Comparison of ENCODE assay signal across 8 mouse cellular contexts in the genomic region with DNA sequence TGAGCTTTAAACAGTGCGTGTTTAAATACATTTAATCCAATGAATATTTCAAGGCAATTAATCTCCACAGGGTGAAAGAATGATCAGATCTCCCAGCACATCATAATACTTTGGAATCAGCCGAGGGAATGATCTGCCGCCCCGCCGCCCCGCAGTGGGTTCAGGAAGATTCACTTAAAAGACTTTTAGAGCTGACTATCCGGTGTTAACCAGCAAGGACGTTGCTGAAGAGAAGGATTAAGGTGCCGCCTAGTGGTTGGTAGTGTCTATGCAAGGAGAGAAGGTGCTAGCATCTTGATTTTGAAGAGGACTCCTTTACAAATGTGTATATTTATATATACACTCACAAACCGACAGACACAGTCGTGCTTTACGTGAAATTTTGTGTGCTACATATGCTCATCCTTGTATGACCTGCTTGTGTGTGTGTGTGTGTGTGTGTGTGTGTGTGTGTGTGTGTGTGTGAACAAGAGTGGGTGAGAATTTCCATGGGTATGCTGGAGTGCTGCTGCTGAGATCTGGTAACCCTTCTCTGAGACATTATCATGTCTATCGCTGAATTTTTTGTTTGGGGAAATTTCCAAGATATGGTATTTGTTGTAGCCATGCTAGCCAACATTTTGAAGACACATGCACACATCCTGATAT. TPM values are rescaled to one million over a fixed set of nuclear protein-coding genes. Genes with fewer than 3 reads are reported as not detected.
A peak's percentile ranks its signal among the peaks of the same experiment; 100 is the strongest.
DNase-seq lines count a peak whose midpoint lies in the region; ATAC-seq and TF ChIP-seq lines count a peak whose summit lies in the region.

No protein-coding gene starts in this region.

- H3K4me2 ChIP-seq in embryonic facial prominence, embryonic 14.5 days (ENCODE audit: low read depth, low read length) = peak overlapping the region; percentile 35
- H3K4me2 ChIP-seq in heart, embryonic 11.5 days = peak overlapping the region; percentile 36
- H3K4me2 ChIP-seq in kidney, embryonic 15.5 days = peak overlapping the region; percentile 54
- peak overlapping the region; percentile 14; the same call in 1 of the 2 replicates for H3K4me2 ChIP-seq in limb, embryonic 14.5 days (replicated peaks; ENCODE audit: low read depth, low read length, severe bottlenecking)
- peak overlapping the region; percentile 34 for H3K4me2 ChIP-seq in midbrain, postnatal 0 days (ENCODE audit: low read depth, low read length, poor library complexity, severe bottlenecking)
- peak overlapping the region; percentile 48 for H3K4me2 ChIP-seq in stomach, embryonic 16.5 days (ENCODE audit: low read depth, low read length)

- peak; percentile 45 to 51 for DNase-seq in B cell, adult 2 months
- DNase-seq in embryonic facial prominence, embryonic 14.5 days (ENCODE audit: low spot score) = peak; percentile 91
- peak; percentile 92 for DNase-seq in limb, embryonic 14.5 days (ENCODE audit: low spot score)
- peak; percentile 93 for DNase-seq in midbrain, postnatal 0 days (ENCODE audit: low spot score)

- peak; percentile 81 for ATAC-seq in embryonic facial prominence, embryonic 14.5 days (ENCODE audit: low read depth)
- no peak for ATAC-seq in heart, embryonic 11.5 days (replicated peaks; ENCODE audit: insufficient number of reproducible peaks, low FRiP score, low TSS enrichment)
- ATAC-seq in kidney, embryonic 15.5 days (replicated peaks; ENCODE audit: low FRiP score) = peak; percentile 82
- ATAC-seq in limb, embryonic 14.5 days (ENCODE audit: low FRiP score, low read depth) = peak; percentile 53; the same call in 1 of the 2 replicates
- ATAC-seq in midbrain, postnatal 0 days (ENCODE audit: low FRiP score) = peak; percentile 76
- no peak; the same call in 1 of the 2 replicates for ATAC-seq in stomach, embryonic 16.5 days (ENCODE audit: insufficient read depth, low FRiP score)

- 9% methylated on average over 13 of the region's 13 CpGs for WGBS in bone marrow, adult 2 months
- 4% methylated on average over 13 of the region's 13 CpGs for WGBS in embryonic facial prominence, embryonic 14.5 days
- 6% methylated on average over 13 of the region's 13 CpGs for WGBS in heart, embryonic 11.5 days (ENCODE audit: insufficient replicate concordance)
- WGBS in kidney, embryonic 15.5 days = 4% methylated on average over 13 of the region's 13 CpGs
- 4% methylated on average over 13 of the region's 13 CpGs for WGBS in limb, embryonic 14.5 days
- WGBS in midbrain, postnatal 0 days = 4% methylated on average over 13 of the region's 13 CpGs
- WGBS in stomach, embryonic 16.5 days = 4% methylated on average over 13 of the region's 13 CpGs

- TF ChIP-seq POLR2A in bone marrow, adult 2 months (IDR thresholded peaks at IDR 0.05; ENCODE audit: borderline replicate concordance, control insufficient read depth, low read depth, low read length) = no peak
- no peak for TF ChIP-seq POLR2A in limb, embryonic 14.5 days (IDR thresholded peaks at IDR 0.05; ENCODE audit: borderline replicate concordance, extremely low read depth, insufficient read depth, insufficient read length)

- 0 out of 2 replicates have a peak, but pooled peaks have one; percentile 1 for TF ChIP-seq CTCF in bone marrow, adult 2 months (IDR thresholded peaks at IDR 0.05; ENCODE audit: control insufficient read depth, insufficient read depth, low read length)
- peak; percentile 97 for TF ChIP-seq CTCF in midbrain, postnatal 0 days (IDR thresholded peaks at IDR 0.05)

- H3K27me3 ChIP-seq in embryonic facial prominence, embryonic 14.5 days (replicated peaks; ENCODE audit: control insufficient read depth, insufficient read depth, low read length) = no peaks in the 10 kb centered on the region; the same call in 1 of the 2 replicates
- H3K27me3 ChIP-seq in heart, embryonic 11.5 days (ENCODE audit: control insufficient read depth, insufficient read depth, low read length) = no peaks in the 10 kb centered on the region
- peaks cover 3% of the 10 kb centered on the region; the same call in 1 of the 2 replicates for H3K27me3 ChIP-seq in kidney, embryonic 15.5 days
- H3K27me3 ChIP-seq in limb, embryonic 14.5 days (ENCODE audit: control insufficient read depth, insufficient read depth, low read length) = no peaks in the 10 kb centered on the region
- H3K27me3 ChIP-seq in midbrain, postnatal 0 days (ENCODE audit: insufficient read depth, low read length) = no peaks in the 10 kb centered on the region
- no peaks in the 10 kb centered on the region for H3K27me3 ChIP-seq in stomach, embryonic 16.5 days (ENCODE audit: control insufficient read depth, insufficient read depth, low read length)

- no peaks in the 10 kb centered on the region for H3K9me3 ChIP-seq in embryonic facial prominence, embryonic 14.5 days (ENCODE audit: control insufficient read depth, low read length)
- H3K9me3 ChIP-seq in heart, embryonic 11.5 days (replicated peaks; ENCODE audit: control insufficient read depth, low read length) = no peaks in the 10 kb centered on the region
- H3K9me3 ChIP-seq in kidney, embryonic 15.5 days (replicated peaks) = no peaks in the 10 kb centered on the region; the same call in 1 of the 2 replicates
- no peaks in the 10 kb centered on the region for H3K9me3 ChIP-seq in limb, embryonic 14.5 days (ENCODE audit: control insufficient read depth, low read length)
- no peaks in the 10 kb centered on the region for H3K9me3 ChIP-seq in midbrain, postnatal 0 days (ENCODE audit: low read length)
- no peaks in the 10 kb centered on the region for H3K9me3 ChIP-seq in stomach, embryonic 16.5 days (replicated peaks; ENCODE audit: control insufficient read depth, low read length)

- no peaks in the 10 kb centered on the region for H3K4me1 ChIP-seq in bone marrow, adult 2 months (ENCODE audit: control insufficient read depth, insufficient read depth, low read length)
- no peaks in the 10 kb centered on the region for H3K4me1 ChIP-seq in embryonic facial prominence, embryonic 14.5 days (ENCODE audit: control insufficient read depth, insufficient read depth, low read length)
- no peaks in the 10 kb centered on the region for H3K4me1 ChIP-seq in heart, embryonic 11.5 days (ENCODE audit: control insufficient read depth, insufficient read depth, low read length)
- H3K4me1 ChIP-seq in kidney, embryonic 15.5 days = peaks cover 9% of the 10 kb centered on the region
- H3K4me1 ChIP-seq in limb, embryonic 14.5 days (ENCODE audit: control insufficient read depth, insufficient read depth, low read length) = no peaks in the 10 kb centered on the region
- no peaks in the 10 kb centered on the region for H3K4me1 ChIP-seq in midbrain, postnatal 0 days (ENCODE audit: insufficient read depth, low read length)
- peaks cover 8% of the 10 kb centered on the region; the same call in 1 of the 2 replicates for H3K4me1 ChIP-seq in stomach, embryonic 16.5 days (ENCODE audit: control insufficient read depth, insufficient read depth, low read length)

- H3K27ac ChIP-seq in bone marrow, adult 2 months (ENCODE audit: control insufficient read depth, insufficient read depth, low read depth, low read length, poor library complexity) = no peak overlapping the region
- H3K27ac ChIP-seq in embryonic facial prominence, embryonic 14.5 days (replicated peaks; ENCODE audit: low read depth, low read length) = no peak overlapping the region
- H3K27ac ChIP-seq in heart, embryonic 11.5 days (ENCODE audit: low read depth, low read length) = no peak overlapping the region
- no peak overlapping the region for H3K27ac ChIP-seq in kidney, embryonic 15.5 days
- no peak overlapping the region for H3K27ac ChIP-seq in limb, embryonic 14.5 days (replicated peaks; ENCODE audit: low read depth, low read length)
- H3K27ac ChIP-seq in midbrain, postnatal 0 days (ENCODE audit: low read depth, low read length) = no peak overlapping the region
- H3K27ac ChIP-seq in stomach, embryonic 16.5 days (ENCODE audit: low read length) = no peak overlapping the region

- no peaks in the 10 kb centered on the region for H3K36me3 ChIP-seq in embryonic facial prominence, embryonic 14.5 days (ENCODE audit: control insufficient read depth, insufficient read depth, low read length)
- H3K36me3 ChIP-seq in heart, embryonic 11.5 days (ENCODE audit: control insufficient read depth, insufficient read depth, low read length) = no peaks in the 10 kb centered on the region
- H3K36me3 ChIP-seq in kidney, embryonic 15.5 days = no peaks in the 10 kb centered on the region
- H3K36me3 ChIP-seq in limb, embryonic 14.5 days (ENCODE audit: control insufficient read depth, insufficient read depth, low read length) = no peaks in the 10 kb centered on the region
- no peaks in the 10 kb centered on the region for H3K36me3 ChIP-seq in midbrain, postnatal 0 days (ENCODE audit: insufficient read depth, low read length)
- H3K36me3 ChIP-seq in stomach, embryonic 16.5 days (ENCODE audit: control insufficient read depth, insufficient read depth, low read length) = no peaks in the 10 kb centered on the region

- H3K4me3 ChIP-seq in bone marrow, adult 2 months (replicated peaks; ENCODE audit: control insufficient read depth, low read depth, low read length) = no peak overlapping the region
- H3K4me3 ChIP-seq in embryonic facial prominence, embryonic 14.5 days (ENCODE audit: low read depth, low read length) = 0 out of 2 replicates have a peak overlapping the region, but pooled peaks have one; percentile 6
- H3K4me3 ChIP-seq in heart, embryonic 11.5 days (ENCODE audit: low read depth, low read length) = no peak overlapping the region
- peak overlapping the region; percentile 22 for H3K4me3 ChIP-seq in kidney, embryonic 15.5 days (replicated peaks)
- no peak overlapping the region for H3K4me3 ChIP-seq in limb, embryonic 14.5 days (replicated peaks; ENCODE audit: low read length)
- H3K4me3 ChIP-seq in midbrain, postnatal 0 days (ENCODE audit: low read depth, low read length) = no peak overlapping the region
- H3K4me3 ChIP-seq in stomach, embryonic 16.5 days (replicated peaks; ENCODE audit: low read length) = peak overlapping the region; percentile 17; the same call in 1 of the 2 replicates

- H3K9ac ChIP-seq in embryonic facial prominence, embryonic 14.5 days (ENCODE audit: low read depth, low read length) = 0 out of 2 replicates have a peak overlapping the region, but pooled peaks have one; percentile 20
- H3K9ac ChIP-seq in heart, embryonic 11.5 days (ENCODE audit: low read depth, low read length) = no peak overlapping the region
- H3K9ac ChIP-seq in kidney, embryonic 15.5 days = no peak overlapping the region
- H3K9ac ChIP-seq in limb, embryonic 14.5 days (ENCODE audit: low read depth, low read length, severe bottlenecking) = no peak overlapping the region
- H3K9ac ChIP-seq in midbrain, postnatal 0 days (replicated peaks; ENCODE audit: low read length, poor library complexity, severe bottlenecking) = no peak overlapping the region
- no peak overlapping the region for H3K9ac ChIP-seq in stomach, embryonic 16.5 days (ENCODE audit: low read length)

RNA-seq across cellular contexts. Expression of a gene that starts 24.7 kb away (rescaled TPM):
- polyA plus RNA-seq in bone marrow, adult 2 months (2011; ENCODE audit: insufficient read depth, insufficient read length, low replicate concordance, missing spikeins) = 28.1 and 49.2 TPM in 2 replicates
- polyA plus RNA-seq in embryonic facial prominence, embryonic 14.5 days (2014; fragmentation: Nextera tagmentation; extraction: Ambion mirVana) = 201 and 226 TPM in 2 replicates
- 142 and 175 TPM in 2 replicates for polyA plus RNA-seq in heart, embryonic 11.5 days (2014; fragmentation: Nextera tagmentation; extraction: Ambion mirVana)
- 171 and 180 TPM in 2 replicates for polyA plus RNA-seq in kidney, embryonic 15.5 days (2015; fragmentation: Nextera tagmentation; extraction: Ambion mirVana)
- 107 and 139 TPM in 2 replicates for polyA plus RNA-seq in limb, embryonic 14.5 days (2012; rRNA removed)
- 211 and 214 TPM in 2 replicates for polyA plus RNA-seq in limb, embryonic 14.5 days (2014; fragmentation: Nextera tagmentation; extraction: Ambion mirVana)
- total RNA-seq in midbrain, postnatal 0 days (2014; rRNA removed) = 67.5 and 85.5 TPM in 2 replicates
- 93.9 and 97.5 TPM in 2 replicates for polyA plus RNA-seq in midbrain, postnatal 0 days (2015; fragmentation: Nextera tagmentation; extraction: Ambion mirVana)
- 174 and 181 TPM in 2 replicates for polyA plus RNA-seq in stomach, embryonic 16.5 days (2015; fragmentation: Nextera tagmentation; extraction: Ambion mirVana)

RNA-seq across cellular contexts. Expression of a gene that starts 52.9 kb away (rescaled TPM):
- not detected in 2 replicates for polyA plus RNA-seq in bone marrow, adult 2 months (2011; ENCODE audit: insufficient read depth, insufficient read length, low replicate concordance, missing spikeins)
- polyA plus RNA-seq in embryonic facial prominence, embryonic 14.5 days (2014; fragmentation: Nextera tagmentation; extraction: Ambion mirVana) = 2.4 and 3.7 TPM in 2 replicates
- polyA plus RNA-seq in heart, embryonic 11.5 days (2014; fragmentation: Nextera tagmentation; extraction: Ambion mirVana) = 0.27 and 1.1 TPM in 2 replicates
- 0.95 and 0.97 TPM in 2 replicates for polyA plus RNA-seq in kidney, embryonic 15.5 days (2015; fragmentation: Nextera tagmentation; extraction: Ambion mirVana)
- polyA plus RNA-seq in limb, embryonic 14.5 days (2012; rRNA removed) = 2.0 and 3.3 TPM in 2 replicates
- 1.9 and 4.9 TPM in 2 replicates for polyA plus RNA-seq in limb, embryonic 14.5 days (2014; fragmentation: Nextera tagmentation; extraction: Ambion mirVana)
- 1.6 TPM in 1 of 2 replicates, not detected in the other for total RNA-seq in midbrain, postnatal 0 days (2014; rRNA removed)
- 0.32 and 0.49 TPM in 2 replicates for polyA plus RNA-seq in midbrain, postnatal 0 days (2015; fragmentation: Nextera tagmentation; extraction: Ambion mirVana)
- 164 and 168 TPM in 2 replicates for polyA plus RNA-seq in stomach, embryonic 16.5 days (2015; fragmentation: Nextera tagmentation; extraction: Ambion mirVana)

Comparison
In these comparisons a context has a peak if more than half of its experiments do, and no peak if none do; other contexts are left out.
1. H3K4me3 ChIP-seq: peak in embryonic facial prominence, embryonic 14.5 days (single experiment), kidney, embryonic 15.5 days (single experiment) and stomach, embryonic 16.5 days (single experiment); none in bone marrow, adult 2 months (single experiment), heart, embryonic 11.5 days (single experiment), limb, embryonic 14.5 days (single experiment) and midbrain, postnatal 0 days (single experiment).
2. ATAC-seq: peak in embryonic facial prominence, embryonic 14.5 days (single experiment), kidney, embryonic 15.5 days (single experiment), limb, embryonic 14.5 days (single experiment) and midbrain, postnatal 0 days (single experiment); none in heart, embryonic 11.5 days (single experiment) and stomach, embryonic 16.5 days (single experiment).
3. RNA of a gene that starts 52.9 kb away (polyA plus RNA-seq): 164 to 168 TPM in stomach, embryonic 16.5 days; 1.9 to 4.9 TPM in limb, embryonic 14.5 days, 2.4 to 3.7 TPM in embryonic facial prominence, embryonic 14.5 days, 0.95 to 0.97 TPM in kidney, embryonic 15.5 days, 0.32 to 0.49 TPM in midbrain, postnatal 0 days, 0.27 to 1.1 TPM in heart, embryonic 11.5 days and not detected in bone marrow, adult 2 months; every median in the first group is over 10 times any median in the second.
4. Peak in every context shown above with its lines, with median percentiles within 50 percentile points of each other: DNase-seq and H3K4me2 ChIP-seq.